Mouse (Mus musculus) urinary bladder, postnatal 36 days (tissue): Measurements from ENCODE around the gene Stxbp3.
"Not testable (repeated sequence)": the region's sequence is repeated elsewhere in the genome, so short reads cannot be mapped to it uniquely, and the experiment has no call there.

Source experiments
- DNase-seq, 2 experiments: peaks; one replicate each; pipeline ENCODE4 v3.0.0; 2022; ENCODE audit warnings: low spot score in 2 of 2, mixed read lengths in 1 of 2

Gene Stxbp3

GRCm38 (mm10) chr3:108840000-108840715 lies at the start of gene Stxbp3:
Gene Stxbp3 (minus strand): TSS chr3:108840526.
- peak; percentile 99 for DNase-seq

DNA sequence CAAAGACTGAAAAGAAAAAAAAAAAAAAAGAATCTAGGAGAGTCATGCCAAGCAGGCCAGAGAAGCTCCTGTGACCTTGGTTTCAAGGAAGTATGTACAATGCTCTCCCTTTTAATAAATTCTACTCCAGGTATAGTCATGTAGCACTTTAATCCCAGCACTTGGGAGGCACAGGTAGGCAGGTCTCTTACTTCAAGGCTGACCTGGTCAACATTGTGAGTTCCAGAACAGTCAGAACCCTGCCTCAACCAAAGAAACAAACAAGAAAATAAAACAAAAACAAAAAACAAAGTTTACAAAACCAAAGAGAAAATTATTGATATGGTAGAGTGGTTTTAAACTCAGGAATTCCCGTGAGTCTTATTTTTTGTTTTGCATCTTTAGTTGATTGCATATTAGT lies 49.6 kb upstream of the Stxbp3 start, which contains the start of gene Fndc7:
TSS of gene Fndc7 (minus strand) at position 101 of the 400 bp plus-strand sequence.
- DNase-seq = no peak

DNA sequence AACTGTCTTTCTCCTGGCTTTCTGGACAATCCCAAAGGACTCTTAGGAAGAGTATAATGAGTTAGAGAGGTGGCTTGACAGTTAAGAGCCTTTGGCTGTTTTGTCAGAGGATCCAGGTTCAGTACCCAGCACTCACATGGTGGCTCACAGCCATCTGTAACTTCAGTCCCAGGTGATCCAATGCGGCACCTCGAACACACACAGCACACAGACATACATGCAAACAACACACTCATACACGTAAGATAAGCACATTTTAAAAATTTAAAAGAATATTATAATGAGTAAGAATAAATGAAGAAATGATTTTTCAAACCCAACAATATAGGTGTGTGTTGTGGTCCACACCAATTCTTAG lies 47.3 kb upstream of the Stxbp3 start:
- DNase-seq = no peak

DNA sequence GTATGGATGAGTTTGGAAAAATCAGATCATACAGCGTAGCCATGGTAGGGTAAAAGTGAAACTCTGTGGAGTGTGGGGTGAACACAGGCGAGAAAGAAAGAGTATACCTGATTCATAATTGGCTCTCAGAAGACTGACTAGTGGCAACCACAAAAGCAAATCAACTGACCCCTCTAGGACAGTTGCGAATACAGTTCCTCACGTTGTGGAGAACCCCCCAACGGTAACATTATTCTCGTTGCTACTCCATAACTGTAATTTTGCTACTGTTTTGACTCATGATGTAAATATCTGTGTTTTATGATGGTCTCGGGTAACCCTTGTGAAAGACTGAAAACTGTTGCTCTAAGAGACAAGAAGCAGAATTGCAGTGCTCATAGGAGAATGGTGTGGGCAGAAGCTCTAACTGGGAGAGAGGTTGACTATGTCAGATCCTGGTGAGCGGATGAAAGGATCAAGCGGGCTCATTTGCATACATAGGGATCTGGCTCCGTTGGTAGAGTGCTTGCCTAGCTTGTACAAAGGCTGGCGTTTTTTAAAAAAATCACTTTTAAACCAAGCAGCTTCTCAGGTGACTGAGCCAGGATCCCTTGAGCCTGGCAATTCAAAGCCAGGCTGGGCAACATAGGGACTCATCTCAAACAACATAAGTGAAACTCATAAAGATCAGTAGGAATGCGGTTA lies 46.8 kb upstream of the Stxbp3 start:
- no peak for DNase-seq

GRCm38 (mm10) chr3:108885686-108886530 lies 45.6 kb upstream of the Stxbp3 start:
- no peak for DNase-seq

DNA sequence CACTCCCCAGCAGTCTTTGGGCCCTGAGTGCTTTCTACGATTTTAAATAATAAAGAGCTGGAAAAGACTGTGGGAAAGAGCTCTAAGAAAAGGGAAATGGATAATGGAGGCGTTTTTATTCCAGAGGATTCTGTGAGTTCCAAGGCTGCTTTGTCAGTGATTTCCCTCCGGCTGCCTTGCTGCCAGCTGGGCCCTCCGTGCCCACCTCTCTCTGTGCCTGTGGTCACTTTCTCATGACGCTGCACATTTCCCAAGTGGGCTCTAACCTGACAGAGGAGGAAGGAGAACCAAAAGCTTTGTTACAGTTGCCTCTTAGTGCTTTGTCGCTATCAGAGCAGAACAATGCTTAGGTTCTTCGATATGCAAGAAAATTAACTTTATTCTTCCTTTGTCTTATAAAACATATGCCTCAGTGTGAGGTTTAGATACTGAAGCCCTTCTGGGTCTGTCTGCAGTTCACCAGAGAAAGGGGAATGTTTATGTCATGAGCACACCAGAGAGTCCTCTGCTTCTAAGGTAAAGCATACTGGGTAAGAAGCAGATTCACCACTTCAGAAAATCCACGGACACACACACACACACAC lies 44.5 kb upstream of the Stxbp3 start:
- no peak for DNase-seq

- DNase-seq = no peak
These were observed 42.7 kb upstream of the Stxbp3 start for GRCm38 (mm10) chr3:108883067-108883466.

DNA sequence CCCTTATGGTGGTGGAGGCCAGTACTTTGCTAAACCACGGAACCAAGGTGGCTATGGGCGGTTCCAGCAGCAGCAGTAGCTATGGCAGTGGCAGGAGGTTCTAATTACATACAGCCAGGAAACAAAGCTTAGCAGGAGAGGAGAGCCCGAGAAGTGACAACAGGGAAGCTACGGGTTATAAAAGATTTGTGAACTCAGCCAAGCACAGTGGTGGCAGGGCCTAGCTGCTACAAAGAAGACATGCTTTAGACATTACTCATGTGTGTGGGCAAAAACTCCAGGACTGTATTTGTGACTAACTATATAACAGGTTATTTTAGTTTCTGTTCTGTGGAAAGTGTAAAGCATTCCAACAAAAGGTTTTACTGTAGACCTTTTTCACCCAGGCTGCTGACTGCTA lies 41.5 kb upstream of the Stxbp3 start:
- not testable (repeated sequence) for DNase-seq

DNA sequence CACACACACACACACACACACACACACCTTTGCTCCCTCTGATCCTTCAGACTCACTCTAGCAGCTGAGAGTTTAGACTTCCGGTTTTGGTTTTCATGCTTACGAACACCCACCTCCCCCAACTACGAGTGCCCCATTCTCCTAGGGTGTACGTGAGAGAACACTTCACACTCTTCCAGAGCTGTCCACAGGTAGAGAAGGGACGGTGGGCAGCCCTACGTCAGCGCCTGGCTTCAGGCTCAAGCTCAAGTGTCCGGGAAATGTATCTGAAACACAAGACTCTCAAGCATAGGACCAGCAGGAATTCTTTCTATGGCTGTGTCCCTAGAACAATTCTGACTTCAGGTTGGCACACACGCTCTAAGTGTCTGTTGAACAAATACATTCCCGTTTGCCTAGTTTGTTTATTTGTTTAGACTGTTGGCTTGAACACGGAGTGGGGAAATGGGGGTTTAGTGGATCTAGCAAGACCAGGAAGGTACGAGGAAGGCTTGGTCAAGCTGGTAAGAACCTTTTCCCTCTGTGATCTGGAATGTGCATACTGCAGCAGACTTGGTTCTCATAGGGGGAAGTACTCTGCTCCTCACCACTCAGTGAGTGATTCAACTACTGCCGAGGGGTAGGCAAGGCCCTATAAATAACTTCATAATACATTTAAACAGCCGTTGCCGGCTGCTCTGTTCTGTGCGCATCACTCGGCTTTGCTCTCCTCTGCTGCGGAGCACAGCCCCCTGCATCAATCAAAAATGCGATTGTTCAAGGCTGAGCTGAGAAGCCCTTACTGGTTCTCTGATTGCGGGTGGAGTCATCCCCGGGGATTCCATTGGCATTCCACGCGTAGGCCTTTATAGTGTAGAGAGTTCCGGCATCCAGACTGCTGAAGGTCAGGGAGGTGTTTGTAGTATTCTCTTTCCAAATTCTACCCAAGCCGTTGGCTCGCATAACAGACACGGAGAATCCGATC lies 40.5 kb upstream of the Stxbp3 start:
- DNase-seq = no peak

DNA sequence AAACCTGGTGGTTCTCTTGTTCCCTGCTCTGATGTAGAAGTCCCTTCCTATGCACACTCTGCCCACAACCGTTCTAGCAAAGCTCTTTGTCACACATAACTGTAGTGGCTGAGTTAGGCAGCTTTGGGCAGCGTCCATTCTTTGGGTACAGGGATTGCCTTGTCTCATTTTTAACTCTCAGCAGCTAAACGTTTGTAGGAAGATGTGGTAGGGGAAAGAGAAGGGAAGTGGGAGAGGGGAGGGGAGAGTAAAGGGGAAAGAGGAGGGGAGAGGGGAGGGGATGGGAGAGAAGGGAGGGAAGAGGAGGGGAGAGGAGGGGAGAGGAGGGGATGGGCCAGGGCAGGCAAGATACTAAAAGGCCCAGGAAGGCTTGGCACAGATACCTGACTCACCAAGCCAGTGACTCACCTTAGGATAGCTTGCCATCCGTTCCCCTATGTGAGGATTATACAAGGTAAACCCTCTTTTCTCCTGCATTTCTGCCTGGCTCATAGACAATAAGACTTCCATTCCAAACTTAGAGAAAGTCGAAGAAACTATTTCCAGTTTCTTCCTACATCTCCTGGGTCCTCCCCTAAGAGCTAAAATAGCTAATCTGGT lies 39.6 kb upstream of the Stxbp3 start:
- no peak for DNase-seq

DNA sequence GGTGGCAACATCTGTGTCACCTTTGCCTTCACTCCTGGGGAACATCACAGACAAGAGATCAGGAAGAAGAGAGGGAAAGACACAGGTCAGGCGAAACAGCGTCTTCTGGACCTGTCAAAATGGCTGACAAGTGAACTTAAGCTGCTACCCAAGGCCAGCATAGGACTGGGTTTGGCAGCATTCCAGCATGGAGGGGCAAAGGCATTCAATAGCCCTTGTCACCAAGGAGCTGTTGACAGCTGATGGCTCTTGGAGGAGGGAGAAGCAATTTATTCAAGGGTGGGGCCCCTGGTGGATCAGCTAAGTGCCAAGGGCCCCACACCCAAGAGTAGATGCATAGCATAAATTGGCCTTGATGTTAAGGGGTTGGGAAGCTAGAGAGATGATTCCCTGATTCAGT lies 38.8 kb upstream of the Stxbp3 start:
- no peak for DNase-seq

DNA sequence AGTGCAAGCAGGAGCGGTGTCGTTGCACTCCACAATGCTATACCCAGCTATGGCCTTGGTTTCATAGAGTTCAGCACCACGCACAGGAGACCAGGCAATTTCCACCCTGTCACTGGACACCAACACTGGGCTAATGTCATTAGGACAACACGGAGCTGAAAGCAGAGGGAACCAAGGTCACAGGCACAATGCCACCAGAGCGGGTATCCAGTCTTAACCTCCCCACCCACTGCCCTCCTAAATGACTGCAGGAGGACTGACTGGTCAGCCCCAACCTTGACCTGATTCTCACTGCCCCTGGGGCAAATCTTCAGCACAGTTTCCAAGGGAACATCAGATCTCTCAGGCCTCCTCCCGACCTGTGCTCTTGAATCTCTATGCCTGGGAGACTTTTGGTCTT lies 30.3 kb upstream of the Stxbp3 start:
- DNase-seq = no peak

- DNase-seq = no peak
These were observed 27.1 kb upstream of the Stxbp3 start for GRCm38 (mm10) chr3:108867449-108867848.

GRCm38 (mm10) chr3:108865676-108866075 lies 25.4 kb upstream of the Stxbp3 start:
- DNase-seq = no peak

GRCm38 (mm10) chr3:108865129-108865528 lies 24.8 kb upstream of the Stxbp3 start:
- no peak for DNase-seq

DNA sequence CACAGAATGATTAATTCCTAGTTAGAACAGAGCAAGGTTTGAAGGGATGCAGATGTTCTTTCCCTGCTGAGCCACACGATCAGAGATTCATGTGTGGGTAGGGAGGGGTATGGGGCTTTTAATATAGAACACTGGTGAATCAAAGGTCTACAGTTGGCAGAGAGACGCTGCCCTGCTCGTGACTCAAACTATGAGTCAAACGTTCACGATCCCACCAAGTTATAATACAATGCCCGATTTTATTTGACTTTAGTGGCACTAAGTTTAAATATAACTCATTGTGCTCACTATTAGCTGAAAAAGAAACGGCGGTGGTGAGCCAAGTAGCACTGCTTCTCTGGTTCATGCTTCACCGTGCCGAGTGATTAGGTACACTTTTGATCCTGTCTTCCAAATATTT lies 22.8 kb upstream of the Stxbp3 start:
- DNase-seq = no peak

- not testable (repeated sequence) for DNase-seq
These were observed 22.0 kb upstream of the Stxbp3 start for GRCm38 (mm10) chr3:108862282-108862681.

DNA sequence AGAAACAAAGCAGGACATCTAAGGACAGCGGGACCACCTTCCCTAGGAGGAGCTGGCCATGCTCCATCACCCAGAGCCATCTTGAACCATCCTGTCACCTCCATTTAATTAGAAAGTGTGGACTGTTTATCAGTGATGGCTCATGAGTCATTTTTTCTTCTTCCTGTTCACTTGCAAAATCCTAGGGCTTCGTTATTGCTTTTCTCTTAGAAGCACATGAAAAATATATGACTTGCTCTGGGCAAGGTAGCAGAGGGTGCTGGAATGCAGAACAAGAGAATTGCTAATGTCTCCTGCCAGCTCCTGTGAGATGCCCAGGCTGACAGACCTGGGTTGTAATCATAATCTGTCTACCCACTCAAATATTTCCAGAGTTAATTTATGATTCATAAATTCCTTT lies 20.5 kb upstream of the Stxbp3 start:
- DNase-seq = no peak

DNA sequence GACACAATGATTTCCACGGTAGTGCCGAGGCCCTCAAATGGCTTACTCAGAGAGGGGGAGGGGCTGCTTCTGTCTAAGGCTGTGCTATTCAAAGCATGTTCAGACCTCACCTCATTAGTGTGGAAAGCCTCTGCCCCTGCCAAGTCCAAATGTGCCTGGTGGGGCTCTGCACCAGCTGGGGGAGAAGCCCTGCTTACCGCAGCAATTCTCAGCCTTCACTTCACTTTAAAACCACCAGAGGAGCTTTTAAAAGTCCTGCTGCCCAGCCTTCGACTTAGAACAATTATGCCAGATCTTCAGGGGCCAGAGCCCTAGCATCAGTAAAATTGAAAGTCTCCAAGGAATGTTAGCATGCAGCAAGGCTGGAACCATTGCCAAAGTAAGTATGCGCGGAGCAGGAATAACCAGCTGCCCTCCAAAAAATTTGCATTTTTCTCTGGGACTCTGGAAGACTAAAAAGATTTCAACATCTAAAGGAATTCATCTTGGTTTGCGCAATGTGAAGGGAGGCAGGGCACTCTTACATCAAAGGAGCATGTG lies 18.0 kb upstream of the Stxbp3 start:
- peak in 1 of 2 experiments; percentile 45 for DNase-seq

- DNase-seq = no peak
These were observed 17.4 kb upstream of the Stxbp3 start for GRCm38 (mm10) chr3:108857714-108858113.
